ENCODE assay signal across 9 mouse cellular contexts in the genomic region with DNA sequence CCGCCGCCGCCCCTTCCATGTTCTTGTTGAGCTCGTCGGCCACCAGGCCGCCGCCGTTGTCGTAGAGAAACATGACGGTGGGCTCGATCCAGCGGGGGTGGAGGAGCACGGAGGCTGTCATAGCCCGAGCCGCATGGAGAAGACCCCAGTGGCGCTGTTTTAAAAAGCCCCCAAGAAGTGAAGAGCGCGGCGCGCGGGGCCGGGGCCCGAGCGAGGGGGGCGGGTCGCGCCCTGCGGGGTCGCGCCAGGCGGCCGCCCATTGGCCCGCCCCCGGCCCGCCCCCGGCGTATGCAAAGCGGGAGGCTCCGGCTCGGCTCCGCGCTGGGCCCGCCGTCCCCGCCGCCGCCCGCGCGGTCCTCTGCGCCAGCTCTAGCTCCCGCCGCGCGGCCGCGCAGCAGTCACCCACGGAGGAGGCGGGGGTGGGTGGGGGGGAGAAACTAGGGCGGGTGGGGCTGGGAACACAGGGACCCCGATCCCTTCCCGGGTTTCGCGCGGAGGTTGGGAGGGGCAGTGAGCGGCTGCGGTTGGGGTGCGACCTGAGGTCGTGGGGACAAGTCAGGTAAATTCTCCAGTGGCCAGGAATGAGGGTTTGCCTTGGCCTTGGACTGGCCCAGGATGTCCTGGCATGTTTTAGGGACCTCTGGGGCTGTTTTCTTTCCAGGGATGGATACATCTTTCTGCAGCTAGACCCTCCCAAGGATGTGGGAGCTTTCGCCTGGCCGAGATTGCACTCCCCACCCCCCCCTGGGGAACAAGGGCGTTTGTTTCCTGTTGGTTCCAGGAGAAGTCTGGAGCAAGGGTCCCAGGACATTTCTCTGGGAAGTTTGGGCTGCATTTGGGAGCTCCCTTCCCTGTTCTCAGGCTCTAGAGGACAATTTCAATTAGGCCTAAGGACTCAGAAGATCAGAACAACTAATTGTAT. TPM values are rescaled to one million over a fixed set of nuclear protein-coding genes. Genes with fewer than 3 reads are reported as not detected.
A peak's percentile ranks its signal among the peaks of the same experiment; 100 is the strongest.
DNase-seq lines count a peak whose midpoint lies in the region; ATAC-seq and TF ChIP-seq lines count a peak whose summit lies in the region.
"Had no signal": no experiment of that assay in that cellular context is flagged by ENCODE, and none has a peak within 500 bp of the region (broad histone marks: within the 10 kb centered on the region; RNA-seq: fewer than 3 reads in every experiment).

A gene (minus strand): TSS at position 227 of the 922 bp plus-strand sequence.

- no peak for TF ChIP-seq CTCF in spleen, adult 2 months (IDR thresholded peaks at IDR 0.05; ENCODE audit: extremely low read depth, insufficient read depth, insufficient read length, insufficient replicate concordance)

- no peak within 1 kb of the TSS for H3K27ac ChIP-seq in spleen, adult 2 months (ENCODE audit: insufficient read depth, low read length)
- H3K27ac ChIP-seq in embryonic facial prominence, embryonic 14.5 days (replicated peaks; ENCODE audit: low read depth, low read length): no peak within 1 kb of the TSS
- H3K27ac ChIP-seq in limb, embryonic 12.5 days: peak within 1 kb of the TSS; percentile 98
- H3K27ac ChIP-seq in stomach, embryonic 14.5 days (ENCODE audit: low read length): no peak within 1 kb of the TSS

- H3K27me3 ChIP-seq in spleen, adult 2 months (ENCODE audit: control insufficient read depth, insufficient read depth, low read length): peaks cover 49% of the 10 kb centered on the region
- H3K27me3 ChIP-seq in embryonic facial prominence, embryonic 14.5 days (replicated peaks; ENCODE audit: control insufficient read depth, insufficient read depth, low read length): peaks cover 94% of the 10 kb centered on the region
- H3K27me3 ChIP-seq in limb, embryonic 12.5 days: peaks cover 54% of the 10 kb centered on the region
- H3K27me3 ChIP-seq in stomach, embryonic 14.5 days (ENCODE audit: control insufficient read depth, insufficient read depth, low read length): peaks cover 58% of the 10 kb centered on the region

- H3K4me2 ChIP-seq in embryonic facial prominence, embryonic 14.5 days (ENCODE audit: low read depth, low read length): peak within 1 kb of the TSS; percentile 58
- H3K4me2 ChIP-seq in limb, embryonic 12.5 days: peak within 1 kb of the TSS; percentile 96
- H3K4me2 ChIP-seq in stomach, embryonic 14.5 days (replicated peaks; ENCODE audit: low read depth, low read length): peak within 1 kb of the TSS; percentile 64

- peak; percentile 51; the same call in 1 of the 2 replicates for ATAC-seq in embryonic facial prominence, embryonic 14.5 days (ENCODE audit: low read depth)
- peak; percentile 80 for ATAC-seq in limb, embryonic 12.5 days (ENCODE audit: insufficient number of reproducible peaks, insufficient read depth, low FRiP score, low TSS enrichment, low read depth)
- 0 out of 2 replicates have a peak, but pooled peaks have one; percentile 23 for ATAC-seq in stomach, embryonic 14.5 days (ENCODE audit: insufficient number of reproducible peaks, insufficient read depth, low FRiP score, low read depth)

- H3K4me1 ChIP-seq in spleen, adult 2 months (ENCODE audit: control insufficient read depth, insufficient read depth, insufficient read length): peaks cover 4% of the 10 kb centered on the region
- no peaks in the 10 kb centered on the region for H3K4me1 ChIP-seq in embryonic facial prominence, embryonic 14.5 days (ENCODE audit: control insufficient read depth, insufficient read depth, low read length)
- H3K4me1 ChIP-seq in limb, embryonic 12.5 days (replicated peaks): peaks cover 21% of the 10 kb centered on the region
- 0 out of 2 replicates have a peak, but pooled peaks cover 5% of the 10 kb centered on the region for H3K4me1 ChIP-seq in stomach, embryonic 14.5 days (ENCODE audit: control insufficient read depth, insufficient read depth, low read length)

- 0 out of 2 replicates have a peak within 1 kb of the TSS, but pooled peaks have one; percentile 11 for H3K9ac ChIP-seq in embryonic facial prominence, embryonic 14.5 days (ENCODE audit: low read depth, low read length)
- H3K9ac ChIP-seq in limb, embryonic 12.5 days (replicated peaks): peak within 1 kb of the TSS; percentile 99
- H3K9ac ChIP-seq in stomach, embryonic 14.5 days (replicated peaks; ENCODE audit: low read depth, low read length): no peak within 1 kb of the TSS

- H3K36me3 ChIP-seq in spleen, adult 2 months (ENCODE audit: control insufficient read depth, insufficient read depth, low read length): no peaks in the 10 kb centered on the region
- no peaks in the 10 kb centered on the region for H3K36me3 ChIP-seq in embryonic facial prominence, embryonic 14.5 days (ENCODE audit: control insufficient read depth, insufficient read depth, low read length)
- peaks cover 3% of the 10 kb centered on the region; the same call in 1 of the 2 replicates for H3K36me3 ChIP-seq in limb, embryonic 12.5 days
- no peaks in the 10 kb centered on the region for H3K36me3 ChIP-seq in stomach, embryonic 14.5 days (ENCODE audit: control insufficient read depth, insufficient read depth, low read length)

- no peaks in the 10 kb centered on the region for H3K9me3 ChIP-seq in embryonic facial prominence, embryonic 14.5 days (ENCODE audit: control insufficient read depth, low read length)
- H3K9me3 ChIP-seq in limb, embryonic 12.5 days: no peaks in the 10 kb centered on the region
- no peaks in the 10 kb centered on the region for H3K9me3 ChIP-seq in stomach, embryonic 14.5 days (ENCODE audit: control insufficient read depth, low read depth, low read length)

- DNase-seq in spleen, adult 2 months (ENCODE audit: low read depth in 1 of 2, low spot score in 2 of 2): no peak
- DNase-seq in spleen, postnatal 36 days (ENCODE audit: low spot score in 2 of 2): no peak
- DNase-seq in embryonic facial prominence, embryonic 14.5 days (ENCODE audit: low spot score): peak; percentile 24
- DNase-seq in cerebellum, adult 8-10 months: no peak
- DNase-seq in cerebellum, adult 9-11 months: no peak
- DNase-seq in right cerebral cortex, adult 18-20 months: no peak

- TF ChIP-seq POLR2A in spleen, adult 2 months (IDR thresholded peaks at IDR 0.05; ENCODE audit: low read depth, low read length): no peak

- WGBS in spleen, adult 2 months: 3% methylated on average over 44 of the region's 72 CpGs
- 2% methylated on average over 8 of the region's 72 CpGs for WGBS in embryonic facial prominence, embryonic 14.5 days
- under 1% methylated on average over 44 of the region's 72 CpGs for WGBS in limb, embryonic 12.5 days
- WGBS in stomach, embryonic 14.5 days: 1% methylated on average over 32 of the region's 72 CpGs

- peak within 1 kb of the TSS; percentile 57 for H3K4me3 ChIP-seq in spleen, adult 2 months (ENCODE audit: extremely low read depth, insufficient read depth, insufficient read length)
- H3K4me3 ChIP-seq in embryonic facial prominence, embryonic 14.5 days (ENCODE audit: low read depth, low read length): peak within 1 kb of the TSS; percentile 41
- peak within 1 kb of the TSS; percentile 99 for H3K4me3 ChIP-seq in limb, embryonic 12.5 days (replicated peaks)
- peak within 1 kb of the TSS; percentile 20 for H3K4me3 ChIP-seq in stomach, embryonic 14.5 days (ENCODE audit: low read depth, low read length)

RNA-seq across cellular contexts. Expression of the gene that starts here (rescaled TPM):
- polyA plus RNA-seq in spleen, adult 2 months (2012; rRNA removed): not detected in 2 replicates
- not detected in 2 replicates for polyA plus RNA-seq in embryonic facial prominence, embryonic 14.5 days (2014; fragmentation: Nextera tagmentation; extraction: Ambion mirVana)
- 33.1 and 34.1 TPM in 2 replicates for polyA plus RNA-seq in limb, embryonic 12.5 days (2016; fragmentation: Nextera tagmentation; extraction: Ambion mirVana)
- not detected in 2 replicates for polyA plus RNA-seq in stomach, embryonic 14.5 days (2014; fragmentation: Nextera tagmentation; extraction: Ambion mirVana)
- polyA plus RNA-seq: cortical plate, adult 2 months had no signal

Comparison
In these comparisons a context has a peak if more than half of its experiments do, and no peak if none do; other contexts are left out.
1. RNA of the gene that starts here (polyA plus RNA-seq): 33.1 to 34.1 TPM in limb, embryonic 12.5 days; not detected in spleen, adult 2 months, not detected in embryonic facial prominence, embryonic 14.5 days and not detected in stomach, embryonic 14.5 days; every median in the first group is over 10 times any median in the second.
2. Peak in DNase-seq, ATAC-seq, H3K4me3 ChIP-seq, H3K9ac ChIP-seq and H3K4me2 ChIP-seq in embryonic facial prominence, embryonic 14.5 days; RNA of the gene not detected or under 1 TPM.
3. Peak in ATAC-seq, H3K4me3 ChIP-seq and H3K4me2 ChIP-seq in stomach, embryonic 14.5 days; RNA of the gene not detected or under 1 TPM.
4. H3K4me3 ChIP-seq: peak in every context shown above with its lines; median percentile 99 in limb, embryonic 12.5 days; 57 in spleen, adult 2 months; 41 in embryonic facial prominence, embryonic 14.5 days; 20 in stomach, embryonic 14.5 days.
5. ATAC-seq: peak in every context shown above with its lines; median percentile 80 in limb, embryonic 12.5 days; 51 in embryonic facial prominence, embryonic 14.5 days; 23 in stomach, embryonic 14.5 days.
6. Peak in every context shown above with its lines, with median percentiles within 50 percentile points of each other: H3K4me2 ChIP-seq.